Mouse (Mus musculus): ENCODE data around the gene Rab3b. TPM values are rescaled to one million over a fixed set of nuclear protein-coding genes. Genes with fewer than 3 reads are reported as not detected.
A peak's percentile ranks its signal among the peaks of the same experiment; 100 is the strongest.

Rab3b gene
- polyA plus RNA-seq, 1 experiment from 2014 or later, result 3.2 TPM

DNA sequence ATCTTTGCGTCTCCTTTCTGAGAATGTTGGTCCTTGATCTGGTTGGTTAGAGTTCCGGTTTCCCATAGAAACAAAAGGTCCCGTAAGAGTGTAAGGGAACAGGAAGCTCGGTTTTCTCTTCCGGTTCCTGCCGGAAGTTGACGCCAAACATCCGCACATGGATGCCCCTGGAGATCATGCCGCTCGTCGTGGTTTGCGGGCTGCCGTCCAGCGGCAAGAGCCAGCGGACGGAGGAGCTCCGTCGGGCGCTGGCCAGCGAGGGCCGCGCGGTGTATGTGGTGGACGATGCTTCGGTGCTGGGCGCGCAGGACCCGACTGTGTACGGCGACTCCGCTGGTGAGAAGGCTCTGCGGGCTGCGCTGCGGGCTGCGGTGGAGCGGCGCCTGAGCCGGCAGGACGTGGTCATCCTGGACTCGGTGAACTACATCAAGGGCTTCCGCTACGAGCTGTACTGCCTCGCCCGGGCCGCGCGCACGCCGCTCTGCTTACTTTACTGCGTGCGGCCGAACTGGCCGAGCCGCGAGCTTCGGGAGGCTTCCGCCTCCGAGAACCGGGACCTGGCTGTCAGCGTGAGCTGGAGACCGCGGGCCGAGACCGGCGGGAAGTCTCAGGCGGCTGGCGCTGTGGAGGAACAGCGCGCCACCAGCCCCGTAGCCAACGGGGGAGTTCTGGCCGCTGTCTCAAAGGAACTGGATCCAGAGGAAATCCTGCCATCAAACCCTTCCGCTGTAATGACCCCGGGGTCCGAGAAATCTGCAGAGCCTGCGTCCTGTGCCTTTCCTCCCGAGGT is 31.0 kb upstream of the Rab3b start, which contains the start of gene Kti12:
Kti12 (plus strand) TSS at position 71 of the 790 bp plus-strand sequence.
- Histone ChIP-seq H3K36me3 (ENCODE audit: insufficient read depth, low read length) (no peaks in the 10 kb centered on the region), H3K4me2 (replicated peaks; ENCODE audit: low read depth, low read length) (peak within 1 kb of the TSS; percentile 91), H3K27ac (ENCODE audit: low read length) (peak within 1 kb of the TSS; percentile 95), H3K27me3 (replicated peaks; ENCODE audit: insufficient read depth, low read length) (no peaks in the 10 kb centered on the region), H3K4me1 (ENCODE audit: insufficient read depth, low read depth, low read length) (peaks cover 9% of the 10 kb centered on the region; the same call in 1 of the 2 replicates), H3K4me3 (ENCODE audit: low read depth, low read length) (peak within 1 kb of the TSS; percentile 81), H3K9ac (replicated peaks; ENCODE audit: low read depth) (peak within 1 kb of the TSS; percentile 71), H3K9me3 (ENCODE audit: low read length) (no peaks in the 10 kb centered on the region)
- TF ChIP-seq CTCF (IDR thresholded peaks at IDR 0.05), result no peak
- no peak; the same call in 1 of the 2 replicates for TF ChIP-seq EP300 (IDR thresholded peaks at IDR 0.05)
- WGBS, result under 1% methylated on average over 74 of the region's 77 CpGs
- ATAC-seq (peak; percentile 91), DNase-seq (ENCODE audit: low spot score) (peak; percentile 95)

GRCm38 (mm10) chr4:108848505-108848848 is 30.4 kb upstream of the Rab3b start, which contains the start of gene A730015C16Rik:
TSS of gene A730015C16Rik (minus strand) at chr4:108848619.
- peaks cover 9% of the 10 kb centered on the region; the same call in 1 of the 2 replicates for H3K4me1 ChIP-seq (ENCODE audit: insufficient read depth, low read depth, low read length)
- H3K9ac ChIP-seq (replicated peaks; ENCODE audit: low read depth), result peak within 1 kb of the TSS; percentile 71
- no peaks in the 10 kb centered on the region for H3K27me3 ChIP-seq (replicated peaks; ENCODE audit: insufficient read depth, low read length)
- DNase-seq (ENCODE audit: low spot score) (peak; percentile 40), ATAC-seq (peak; percentile 25)
- H3K9me3 ChIP-seq (ENCODE audit: low read length), result no peaks in the 10 kb centered on the region
- H3K27ac ChIP-seq (ENCODE audit: low read length), result peak within 1 kb of the TSS; percentile 95
- H3K36me3 ChIP-seq (ENCODE audit: insufficient read depth, low read length), result no peaks in the 10 kb centered on the region
- no peak for TF ChIP-seq EP300 (IDR thresholded peaks at IDR 0.05)
- TF ChIP-seq CTCF (IDR thresholded peaks at IDR 0.05), result no peak
- H3K4me3 ChIP-seq (ENCODE audit: low read depth, low read length), result peak within 1 kb of the TSS; percentile 81
- WGBS, result 5% methylated on average over 20 of the region's 20 CpGs
- peak within 1 kb of the TSS; percentile 91 for H3K4me2 ChIP-seq (replicated peaks; ENCODE audit: low read depth, low read length)

DNA sequence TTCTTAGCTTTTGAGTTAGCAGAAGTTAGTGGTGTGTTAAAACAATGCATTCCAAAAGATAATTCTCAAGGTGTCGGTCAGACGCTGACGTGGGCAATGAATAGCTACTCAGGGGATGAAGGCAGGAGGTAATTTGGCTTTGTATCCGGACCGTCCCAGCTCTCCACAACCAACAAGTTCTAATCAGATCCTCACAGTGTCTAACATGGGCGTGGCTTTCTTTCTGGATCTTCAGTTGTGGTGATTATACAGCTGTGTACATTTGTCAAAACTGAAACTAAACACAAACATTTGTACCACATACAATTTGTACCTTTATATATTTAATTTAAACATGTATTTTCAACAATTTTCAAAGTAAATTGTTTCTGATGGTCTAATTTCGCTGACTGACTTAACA is 12.1 kb upstream of the Rab3b start:
- Histone ChIP-seq H3K36me3 (ENCODE audit: insufficient read depth, low read length) (no peaks in the 10 kb centered on the region), H3K4me2 (replicated peaks; ENCODE audit: low read depth, low read length) (no peak overlapping the region), H3K4me3 (ENCODE audit: low read depth, low read length) (no peak overlapping the region), H3K4me1 (ENCODE audit: insufficient read depth, low read depth, low read length) (no peaks in the 10 kb centered on the region), H3K9ac (replicated peaks; ENCODE audit: low read depth) (no peak overlapping the region), H3K9me3 (ENCODE audit: low read length) (no peaks in the 10 kb centered on the region), H3K27ac (ENCODE audit: low read length) (no peak overlapping the region), H3K27me3 (replicated peaks; ENCODE audit: insufficient read depth, low read length) (no peaks in the 10 kb centered on the region)
- WGBS, result 78% methylated on average over 7 of the region's 7 CpGs
- no peak for TF ChIP-seq CTCF (IDR thresholded peaks at IDR 0.05)
- TF ChIP-seq EP300 (IDR thresholded peaks at IDR 0.05), result no peak
- DNase-seq (ENCODE audit: low spot score), result no peak
- ATAC-seq, result no peak

GRCm38 (mm10) chr4:108869730-108870374 is 9.0 kb upstream of the Rab3b start:
- TF ChIP-seq EP300 (IDR thresholded peaks at IDR 0.05) (no peak), CTCF (IDR thresholded peaks at IDR 0.05) (peak; percentile 97)
- Histone ChIP-seq H3K27me3 (replicated peaks; ENCODE audit: insufficient read depth, low read length) (no peaks in the 10 kb centered on the region), H3K4me2 (replicated peaks; ENCODE audit: low read depth, low read length) (no peak overlapping the region), H3K27ac (ENCODE audit: low read length) (no peak overlapping the region), H3K4me1 (ENCODE audit: insufficient read depth, low read depth, low read length) (no peaks in the 10 kb centered on the region), H3K4me3 (ENCODE audit: low read depth, low read length) (no peak overlapping the region), H3K9ac (replicated peaks; ENCODE audit: low read depth) (no peak overlapping the region), H3K36me3 (ENCODE audit: insufficient read depth, low read length) (no peaks in the 10 kb centered on the region), H3K9me3 (ENCODE audit: low read length) (no peaks in the 10 kb centered on the region)
- peak; percentile 89 for DNase-seq (ENCODE audit: low spot score)
- 35% methylated on average over 10 of the region's 10 CpGs for WGBS
- peak; percentile 70 for ATAC-seq

DNA sequence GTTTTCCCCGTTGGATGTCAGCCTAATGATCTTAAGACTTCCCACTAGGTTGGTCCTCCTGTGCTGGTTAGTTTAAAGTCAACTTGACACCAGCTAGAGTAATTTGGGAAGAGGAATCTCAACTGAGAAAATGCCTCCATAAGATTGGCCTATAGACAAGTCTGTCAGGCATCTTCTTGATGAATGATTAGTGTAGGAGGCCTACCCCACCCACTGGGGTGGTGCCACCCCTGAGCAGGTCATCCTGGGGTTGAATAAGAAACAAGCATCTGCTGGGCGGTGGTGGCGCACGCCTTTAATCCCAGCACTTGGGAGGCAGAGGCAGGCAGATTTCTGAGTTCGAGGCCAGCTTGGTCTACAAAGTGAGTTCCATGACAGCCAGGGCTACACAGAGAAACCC is 5.1 kb upstream of the Rab3b start:
- WGBS, result 84% methylated on average over 5 of the region's 5 CpGs
- no peak overlapping the region for H3K27ac ChIP-seq (ENCODE audit: low read length)
- no peaks in the 10 kb centered on the region for H3K27me3 ChIP-seq (replicated peaks; ENCODE audit: insufficient read depth, low read length)
- H3K36me3 ChIP-seq (ENCODE audit: insufficient read depth, low read length), result no peaks in the 10 kb centered on the region
- no peak for DNase-seq (ENCODE audit: low spot score)
- no peak overlapping the region for H3K4me3 ChIP-seq (ENCODE audit: low read depth, low read length)
- no peak overlapping the region for H3K9ac ChIP-seq (replicated peaks; ENCODE audit: low read depth)
- H3K4me2 ChIP-seq (replicated peaks; ENCODE audit: low read depth, low read length), result no peak overlapping the region
- H3K9me3 ChIP-seq (ENCODE audit: low read length), result no peaks in the 10 kb centered on the region
- ATAC-seq, result no peak
- TF ChIP-seq CTCF (IDR thresholded peaks at IDR 0.05) (no peak), EP300 (IDR thresholded peaks at IDR 0.05) (no peak)
- H3K4me1 ChIP-seq (ENCODE audit: insufficient read depth, low read depth, low read length), result no peaks in the 10 kb centered on the region

- H3K27me3 ChIP-seq (replicated peaks; ENCODE audit: insufficient read depth, low read length), result no peaks in the 10 kb centered on the region
- H3K27ac ChIP-seq (ENCODE audit: low read length), result no peak overlapping the region
- H3K4me1 ChIP-seq (ENCODE audit: insufficient read depth, low read depth, low read length), result no peaks in the 10 kb centered on the region
- no peak overlapping the region for H3K4me2 ChIP-seq (replicated peaks; ENCODE audit: low read depth, low read length)
- DNase-seq (ENCODE audit: low spot score) (no peak), ATAC-seq (no peak)
- no peak overlapping the region for H3K9ac ChIP-seq (replicated peaks; ENCODE audit: low read depth)
- WGBS, result 77% methylated on average over 6 of the region's 6 CpGs
- no peaks in the 10 kb centered on the region for H3K9me3 ChIP-seq (ENCODE audit: low read length)
- H3K36me3 ChIP-seq (ENCODE audit: insufficient read depth, low read length), result no peaks in the 10 kb centered on the region
- TF ChIP-seq CTCF (IDR thresholded peaks at IDR 0.05) (no peak), EP300 (IDR thresholded peaks at IDR 0.05) (no peak)
- H3K4me3 ChIP-seq (ENCODE audit: low read depth, low read length), result no peak overlapping the region
Measured at GRCm38 (mm10) chr4:108877901-108878300, 962 bp upstream of the Rab3b start.
